Mouse (Mus musculus) lung, embryonic 14.5 days (tissue): Measurements from ENCODE around the gene Rassf6. TPM values are rescaled to one million over a fixed set of nuclear protein-coding genes. Genes with fewer than 3 reads are reported as not detected.

Source experiments
- ATAC-seq: fragments of 200-750 bp; cut with Nextera tagmentation; 2 replicates; pipeline ENCODE4 v1.8.0; 2017; ENCODE audit warnings: mild to moderate bottlenecking, moderate TSS enrichment, moderate library complexity; ENCODE audit not compliant: insufficient read depth
- DNase-seq: peaks from one replicate; pipeline ENCODE4 v3.0.0-alpha.2; 2015
- H3K27ac ChIP-seq: fragments of 300-500 bp; sonication (generic); 2 replicates; pipeline ENCODE4 v1.5.1; 2014; ENCODE audit warnings: low read depth, mild to moderate bottlenecking, moderate library complexity
- H3K27me3 ChIP-seq: fragments of 300-500 bp; sonication (generic); 2 replicates; pipeline ENCODE4 v1.6.1; 2014; ENCODE audit warnings: low read length, control low read depth; ENCODE audit not compliant: insufficient read depth
- H3K36me3 ChIP-seq: fragments of 300-500 bp; sonication (generic); 2 replicates; pipeline ENCODE4 v1.6.1; 2014; ENCODE audit warnings: control low read depth; ENCODE audit not compliant: insufficient read depth
- H3K4me1 ChIP-seq: fragments of 300-500 bp; sonication (generic); 2 replicates; pipeline ENCODE4 v1.6.1; 2014; ENCODE audit warnings: antibody characterized with exemption, control low read depth; ENCODE audit not compliant: insufficient read depth
- H3K4me2 ChIP-seq: fragments of 300-500 bp; sonication (generic); 2 replicates; pipeline ENCODE4 v1.6.1; 2014; ENCODE audit warnings: mild to moderate bottlenecking
- H3K4me3 ChIP-seq: fragments of 300-500 bp; sonication (generic); 2 replicates; pipeline ENCODE4 v1.5.1; 2014; ENCODE audit warnings: low read depth, low read length
- H3K9ac ChIP-seq: fragments of 300-500 bp; sonication (generic); 2 replicates; pipeline ENCODE4 v1.6.1; 2014
- H3K9me3 ChIP-seq: fragments of 300-500 bp; sonication (generic); 2 replicates; pipeline ENCODE4 v1.6.1; 2016; ENCODE audit warnings: low read depth, low read length, control low read depth
- CTCF ChIP-seq: IDR thresholded peaks from 2 replicates; pipeline ENCODE4 v1.5.1; 2016; ENCODE audit warnings: antibody characterized with exemption, low read depth
- WGBS: fragments of 180-500 bp; shearing (Covaris S2); extraction: QIAGEN DNeasy Blood & Tissue Kit; methylation state at CpG from one replicate; pipeline ENCODE4 v1.1.7; 2014; 5-methylcytosine and 5-hydroxymethylcytosine counted together
- polyA plus RNA-seq: library from polyadenylated mRNA; unstranded; fragments of >200 nt; fragmentation: Nextera tagmentation; extraction: Ambion mirVana; gene quantifications from 2 replicates; pipeline ENCODE4 v1.2.1, GENCODE M21; 2014

The Rassf6 gene
- polyA plus RNA-seq, 1 experiment from 2014 or later: 2.5 TPM

- peak; percentile 62 for DNase-seq
- WGBS: 26% methylated on average over 9 of the region's 9 CpGs
- peak; percentile 70 for ATAC-seq
Observed at GRCm38 (mm10) chr5:90577751-90578150, 62.7 kb downstream of the Rassf6 start.

DNA sequence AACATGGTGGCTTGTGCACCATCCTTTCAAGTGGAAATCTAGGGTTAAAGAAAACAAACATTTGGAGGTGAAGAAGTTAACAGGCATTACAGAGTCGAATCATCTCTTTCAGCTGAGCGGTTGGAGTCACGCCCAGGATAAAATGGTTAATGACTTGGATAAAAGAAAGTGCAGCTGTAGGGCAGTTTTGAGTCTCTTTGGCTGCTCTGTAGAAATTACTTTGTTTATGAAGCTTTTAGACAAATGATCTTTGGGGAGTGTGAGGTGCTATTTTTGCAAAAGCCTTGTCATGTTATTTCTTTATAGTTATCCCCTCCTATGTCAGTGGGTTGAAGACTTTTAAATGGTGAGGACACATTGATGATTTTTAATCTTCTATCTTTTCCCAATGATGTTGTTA, 69.2 kb downstream of the Rassf6 start:
- 0 out of 2 replicates have a peak overlapping the region, but pooled peaks have one; percentile 13 for H3K4me2 ChIP-seq
- H3K36me3 ChIP-seq: no peaks in the 10 kb centered on the region
- H3K4me3 ChIP-seq: no peak overlapping the region
- H3K9me3 ChIP-seq: no peaks in the 10 kb centered on the region
- ATAC-seq: peak; percentile 69
- H3K27ac ChIP-seq: no peak overlapping the region; the same call in 1 of the 2 replicates
- peak; percentile 93 for DNase-seq
- H3K4me1 ChIP-seq: peaks cover 9% of the 10 kb centered on the region; the same call in 1 of the 2 replicates
- H3K9ac ChIP-seq: no peak overlapping the region
- no peaks in the 10 kb centered on the region for H3K27me3 ChIP-seq
- TF ChIP-seq CTCF: no peak
- WGBS: 9% methylated on average over 3 of the region's 3 CpGs

More at GRCm38 (mm10) chr5:90577751-90578150, 62.7 kb downstream of the Rassf6 start:
- Histone ChIP-seq H3K4me2 (no peak overlapping the region), H3K4me3 (no peak overlapping the region), H3K27ac (no peak overlapping the region), H3K4me1 (peaks cover 4% of the 10 kb centered on the region; the same call in 1 of the 2 replicates), H3K9me3 (no peaks in the 10 kb centered on the region), H3K27me3 (no peaks in the 10 kb centered on the region), H3K9ac (no peak overlapping the region), H3K36me3 (no peaks in the 10 kb centered on the region)
- TF ChIP-seq CTCF: no peak

DNA sequence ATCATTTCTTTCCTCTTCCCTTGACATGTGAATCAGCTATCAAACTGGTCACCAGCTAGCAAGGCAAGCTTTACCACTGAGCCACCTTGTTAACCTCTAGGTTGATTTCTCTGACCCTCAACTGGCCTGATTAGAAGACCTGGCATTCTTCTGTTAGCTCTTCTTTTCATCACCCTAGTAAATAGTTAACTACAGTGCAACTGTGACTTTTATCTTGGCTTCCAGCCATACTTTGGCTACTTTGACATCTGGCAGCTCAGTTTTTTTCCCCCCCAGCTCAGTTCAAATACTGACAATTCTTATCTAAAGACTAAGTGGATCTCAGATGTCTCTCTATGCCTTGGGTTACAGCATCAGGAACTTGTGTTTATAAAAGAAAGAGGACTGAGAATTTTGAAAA, 72.1 kb downstream of the Rassf6 start:
- H3K9me3 ChIP-seq: no peaks in the 10 kb centered on the region
- peaks cover 9% of the 10 kb centered on the region; the same call in 1 of the 2 replicates for H3K4me1 ChIP-seq
- H3K27ac ChIP-seq: no peak overlapping the region
- DNase-seq (peak; percentile 90), ATAC-seq (peak; percentile 50)
- no peak overlapping the region for H3K4me2 ChIP-seq
- no peak overlapping the region for H3K9ac ChIP-seq
- no peak overlapping the region for H3K4me3 ChIP-seq
- H3K27me3 ChIP-seq: no peaks in the 10 kb centered on the region
- H3K36me3 ChIP-seq: no peaks in the 10 kb centered on the region
- no peak for TF ChIP-seq CTCF

DNA sequence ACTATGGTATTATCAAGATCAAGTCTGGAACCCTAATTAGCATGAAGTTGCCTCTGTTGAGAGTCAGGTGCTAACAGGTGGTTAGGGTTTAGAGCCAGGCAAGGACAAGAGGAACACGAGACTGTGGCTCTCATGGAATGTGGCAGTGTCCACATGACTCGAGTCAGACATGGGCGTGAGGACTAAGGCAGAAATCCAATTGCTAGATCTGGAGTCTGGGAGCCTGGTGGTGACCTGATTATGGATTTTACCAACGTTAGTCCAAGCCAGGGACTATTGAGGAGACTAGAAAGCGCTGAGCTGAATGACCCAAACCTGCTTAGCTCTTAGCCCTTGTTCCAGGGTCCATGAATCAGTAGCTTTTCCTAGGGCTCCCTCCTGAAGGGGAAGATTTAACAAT, 72.7 kb downstream of the Rassf6 start:
- WGBS: 45% methylated on average over 5 of the region's 5 CpGs
- H3K4me1 ChIP-seq: peaks cover 9% of the 10 kb centered on the region; the same call in 1 of the 2 replicates
- H3K9me3 ChIP-seq: no peaks in the 10 kb centered on the region
- DNase-seq (no peak), ATAC-seq (no peak)
- H3K36me3 ChIP-seq: no peaks in the 10 kb centered on the region
- H3K4me2 ChIP-seq: no peak overlapping the region
- H3K27me3 ChIP-seq: no peaks in the 10 kb centered on the region
- TF ChIP-seq CTCF: no peak
- no peak overlapping the region for H3K27ac ChIP-seq
- H3K9ac ChIP-seq: no peak overlapping the region
- no peak overlapping the region for H3K4me3 ChIP-seq

DNA sequence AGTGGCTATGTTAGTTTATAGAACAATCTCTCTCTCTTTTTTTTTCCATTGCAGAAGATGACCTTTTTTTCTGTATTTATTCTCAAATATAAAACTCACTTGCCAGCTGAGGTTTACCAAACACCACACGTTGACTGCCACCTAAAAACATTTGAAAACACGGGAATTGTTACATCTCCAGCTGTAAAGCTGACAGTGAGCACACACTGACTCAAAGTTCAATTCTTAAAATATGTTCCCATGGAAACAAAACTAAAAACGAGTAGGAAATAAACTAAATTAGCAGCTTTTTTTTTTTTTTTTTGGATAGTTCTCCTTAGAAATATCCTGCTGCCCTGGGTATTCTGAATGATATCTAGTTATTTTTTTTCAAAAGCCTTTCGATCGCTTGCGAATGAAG, 75.3 kb downstream of the Rassf6 start:
- no peak overlapping the region for H3K4me2 ChIP-seq
- H3K36me3 ChIP-seq: no peaks in the 10 kb centered on the region
- H3K4me3 ChIP-seq: no peak overlapping the region
- H3K9me3 ChIP-seq: no peaks in the 10 kb centered on the region
- ATAC-seq: no peak
- 62% methylated on average over 6 of the region's 6 CpGs for WGBS
- no peak overlapping the region for H3K9ac ChIP-seq
- no peak for DNase-seq
- H3K27ac ChIP-seq: no peak overlapping the region
- peaks cover 9% of the 10 kb centered on the region; the same call in 1 of the 2 replicates for H3K4me1 ChIP-seq
- no peaks in the 10 kb centered on the region for H3K27me3 ChIP-seq
- no peak for TF ChIP-seq CTCF

DNA sequence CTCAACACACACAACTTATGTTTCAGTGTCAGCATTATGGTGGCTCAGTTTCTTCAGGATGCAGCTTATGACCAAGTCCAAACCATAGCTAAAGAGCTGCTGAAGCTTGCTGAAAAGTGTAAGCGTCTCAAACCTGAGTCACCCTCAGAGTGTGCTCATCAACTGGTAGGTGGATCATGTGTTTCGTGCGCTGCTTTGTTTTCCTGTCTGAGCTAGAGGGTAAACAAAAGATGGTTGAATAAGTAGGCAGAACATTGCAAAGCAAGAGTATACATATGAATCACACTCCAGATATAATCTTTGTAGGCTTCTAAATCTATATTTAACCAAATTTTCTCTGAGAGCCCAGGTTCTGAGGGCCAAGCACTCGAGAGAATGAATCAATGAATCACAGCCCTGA, 76.3 kb downstream of the Rassf6 start:
- 86% methylated on average over 4 of the region's 4 CpGs for WGBS

DNA sequence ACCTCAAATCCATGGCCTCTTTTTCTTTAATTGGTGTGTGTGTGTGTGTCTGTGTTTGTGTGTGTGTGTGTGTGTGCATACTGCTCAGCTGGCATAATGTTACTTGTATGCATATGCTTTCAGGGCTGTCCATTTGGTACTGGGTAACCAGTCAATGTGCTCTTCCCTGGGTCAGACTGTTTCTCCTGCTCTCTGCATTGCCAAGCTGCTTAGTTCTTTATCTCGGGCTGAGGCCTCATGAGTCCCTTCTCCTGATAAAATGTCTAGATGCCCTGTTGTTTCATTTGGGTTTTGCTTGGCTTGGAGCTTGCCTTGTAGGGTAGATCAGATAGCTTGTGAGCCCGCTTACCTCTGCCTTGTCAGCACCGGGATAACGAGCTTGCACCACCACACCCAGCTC, 77.6 kb downstream of the Rassf6 start:
- DNase-seq (no peak), ATAC-seq (no peak)
- Histone ChIP-seq H3K9ac (no peak overlapping the region), H3K36me3 (no peaks in the 10 kb centered on the region), H3K4me1 (no peaks in the 10 kb centered on the region), H3K9me3 (no peaks in the 10 kb centered on the region), H3K4me3 (no peak overlapping the region), H3K27ac (no peak overlapping the region), H3K27me3 (no peaks in the 10 kb centered on the region), H3K4me2 (no peak overlapping the region)
- 79% methylated on average over 4 of the region's 4 CpGs for WGBS
- TF ChIP-seq CTCF: no peak

More for the DNA sequence above, 76.3 kb downstream of the Rassf6 start:
- no peak overlapping the region for H3K27ac ChIP-seq
- no peaks in the 10 kb centered on the region for H3K9me3 ChIP-seq
- no peak overlapping the region for H3K4me2 ChIP-seq
- no peaks in the 10 kb centered on the region for H3K36me3 ChIP-seq
- H3K27me3 ChIP-seq: no peaks in the 10 kb centered on the region
- ATAC-seq (no peak), DNase-seq (no peak)
- no peak overlapping the region for H3K9ac ChIP-seq
- peaks cover 6% of the 10 kb centered on the region; the same call in 1 of the 2 replicates for H3K4me1 ChIP-seq
- TF ChIP-seq CTCF: no peak
- no peak overlapping the region for H3K4me3 ChIP-seq
